Mouse (Mus musculus) layer of hippocampus, postnatal 36 days (tissue): Measurements from ENCODE around the gene Btbd35f21. TPM values are rescaled to one million over a fixed set of nuclear protein-coding genes. Genes with fewer than 3 reads are reported as not detected.
"Not testable (repeated sequence)": the region's sequence is repeated elsewhere in the genome, so short reads cannot be mapped to it uniquely, and the experiment has no call there.

Source experiments
- DNase-seq, 2 experiments: peaks; one replicate each; pipeline ENCODE4 v3.0.0; 2022
- total RNA-seq, 2 experiments: library from RNA; stranded (reverse); gene quantifications; 2 replicates each; pipeline ENCODE4 v1.2.3; 2021

Btbd35f21 gene
- not detected for total RNA-seq

DNA sequence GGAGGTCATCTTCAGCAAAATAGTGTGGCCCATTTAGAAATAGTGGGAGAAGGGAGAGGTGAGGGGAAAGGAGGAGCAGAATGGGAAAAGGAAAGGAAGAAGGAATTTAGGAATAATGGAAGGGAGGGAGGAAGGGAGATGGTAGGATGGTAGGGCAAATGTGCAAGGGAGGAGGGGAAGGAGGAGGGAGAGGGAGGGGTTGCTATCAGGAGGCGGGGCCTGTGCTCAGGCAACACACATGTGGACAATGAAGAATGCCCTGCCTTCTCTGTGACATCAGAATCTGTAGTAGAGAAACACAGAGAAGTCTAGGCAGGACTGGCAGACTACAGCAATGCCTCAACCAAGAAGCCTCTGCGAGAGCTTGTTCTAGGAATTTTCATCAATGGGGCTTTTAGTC lies at the start of gene Btbd35f21:
Btbd35f21 (plus strand) TSS at position 301 of the 400 bp plus-strand sequence.
- not testable (repeated sequence) for DNase-seq

Other genes with a start within 250 kb of the Btbd35f21 start
- gene Btbd35f1, start 166.1 kb upstream of the Btbd35f21 start, total RNA-seq, result not detected
- gene Gm5926, start 75.4 kb upstream of the Btbd35f21 start, total RNA-seq, result not detected
- gene Btbd35f30, start 168.5 kb downstream of the Btbd35f21 start, total RNA-seq, result not detected
- gene Gm21789, start 215.7 kb downstream of the Btbd35f21 start, total RNA-seq, result not detected
- not detected for gene Btbd35f5, start 247.8 kb downstream of the Btbd35f21 start, total RNA-seq